Mouse (Mus musculus): ENCODE results near the gene Ier2. TPM values are rescaled to one million over a fixed set of nuclear protein-coding genes. Genes with fewer than 3 reads are reported as not detected.

The Ier2 gene
- 23.0 and 27.4 TPM in 2 replicates for polyA plus RNA-seq (2012; rRNA removed)

GRCm38 (mm10) chr8:84662581-84663065 is at the start of gene Ier2:
TSS of gene Ier2 (minus strand) at chr8:84662852.
- Histone ChIP-seq H3K27ac (ENCODE audit: insufficient read depth, low read length) (peak within 1 kb of the TSS; percentile 98), H3K4me1 (ENCODE audit: control insufficient read depth, insufficient read depth, insufficient read length) (peaks cover 6% of the 10 kb centered on the region; the same call in 1 of the 2 replicates)
- DNase-seq (ENCODE audit: low read depth in 1 of 2, low spot score in 2 of 2) = peak; percentile 87 to 91

DNA sequence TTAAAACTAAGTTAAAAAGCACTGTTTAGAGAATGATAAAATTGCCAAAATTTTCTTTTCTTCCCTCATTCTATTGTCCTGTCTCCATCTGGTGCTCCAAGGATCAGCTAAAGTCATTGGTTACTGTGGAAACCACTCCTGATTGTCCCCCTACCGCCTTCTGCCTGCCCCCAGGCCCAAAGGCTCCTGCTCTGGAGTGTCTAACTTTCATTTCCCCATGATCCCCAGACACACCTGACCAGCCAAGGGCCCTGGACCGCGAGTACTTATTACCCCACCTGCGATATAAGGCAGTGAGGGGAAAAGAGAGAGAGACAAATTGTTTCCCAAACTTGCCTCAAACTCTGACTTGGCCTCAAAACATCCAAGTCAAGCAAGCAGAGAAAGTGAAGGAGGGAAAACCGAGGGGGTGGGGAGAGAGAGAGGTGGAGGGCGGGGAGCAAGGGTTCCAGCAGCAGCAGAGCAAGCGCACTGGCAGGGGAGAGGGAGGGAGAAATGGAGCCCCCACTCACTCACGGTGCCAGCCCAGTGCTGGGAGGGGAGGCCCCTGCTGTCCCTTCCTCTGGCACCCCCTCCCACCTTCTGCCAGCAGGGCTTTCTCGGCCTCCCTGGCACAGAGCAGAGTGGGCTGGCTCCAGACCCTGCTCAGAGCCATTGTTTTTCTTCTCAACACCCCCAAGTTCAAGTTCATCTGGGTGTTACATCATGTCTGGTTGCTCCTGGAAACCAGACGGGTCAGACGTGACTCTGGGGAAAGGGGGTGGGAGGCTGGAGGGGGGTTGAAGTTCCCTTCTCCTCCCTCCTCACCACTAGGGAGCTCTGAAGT is 49.5 kb upstream of the Ier2 start:
- DNase-seq (ENCODE audit: low read depth in 1 of 2, low spot score in 2 of 2) = no peak
- Histone ChIP-seq H3K4me3 (ENCODE audit: extremely low read depth, insufficient read depth, insufficient read length) (no peak overlapping the region), H3K27ac (ENCODE audit: insufficient read depth, low read length) (no peak overlapping the region), H3K4me1 (ENCODE audit: control insufficient read depth, insufficient read depth, insufficient read length) (peaks cover 9% of the 10 kb centered on the region), H3K36me3 (ENCODE audit: control insufficient read depth, insufficient read depth, low read length) (no peaks in the 10 kb centered on the region), H3K27me3 (ENCODE audit: control insufficient read depth, insufficient read depth, low read length) (0 out of 2 replicates have a peak, but pooled peaks cover 1% of the 10 kb centered on the region)
- TF ChIP-seq POLR2A (IDR thresholded peaks at IDR 0.05; ENCODE audit: low read depth, low read length) (no peak), CTCF (IDR thresholded peaks at IDR 0.05; ENCODE audit: extremely low read depth, insufficient read depth, insufficient read length, insufficient replicate concordance) (no peak)
- 62% methylated on average over 11 of the region's 11 CpGs for WGBS

More at GRCm38 (mm10) chr8:84662581-84663065, at the start of gene Ier2:
- under 1% methylated on average over 27 of the region's 27 CpGs for WGBS
- H3K36me3 ChIP-seq (ENCODE audit: control insufficient read depth, insufficient read depth, low read length) = no peaks in the 10 kb centered on the region
- TF ChIP-seq CTCF (IDR thresholded peaks at IDR 0.05; ENCODE audit: extremely low read depth, insufficient read depth, insufficient read length, insufficient replicate concordance) (no peak), POLR2A (IDR thresholded peaks at IDR 0.05; ENCODE audit: low read depth, low read length) (peak; percentile 100)
- no peaks in the 10 kb centered on the region for H3K27me3 ChIP-seq (ENCODE audit: control insufficient read depth, insufficient read depth, low read length)
- peak within 1 kb of the TSS; percentile 88 for H3K4me3 ChIP-seq (ENCODE audit: extremely low read depth, insufficient read depth, insufficient read length)

DNA sequence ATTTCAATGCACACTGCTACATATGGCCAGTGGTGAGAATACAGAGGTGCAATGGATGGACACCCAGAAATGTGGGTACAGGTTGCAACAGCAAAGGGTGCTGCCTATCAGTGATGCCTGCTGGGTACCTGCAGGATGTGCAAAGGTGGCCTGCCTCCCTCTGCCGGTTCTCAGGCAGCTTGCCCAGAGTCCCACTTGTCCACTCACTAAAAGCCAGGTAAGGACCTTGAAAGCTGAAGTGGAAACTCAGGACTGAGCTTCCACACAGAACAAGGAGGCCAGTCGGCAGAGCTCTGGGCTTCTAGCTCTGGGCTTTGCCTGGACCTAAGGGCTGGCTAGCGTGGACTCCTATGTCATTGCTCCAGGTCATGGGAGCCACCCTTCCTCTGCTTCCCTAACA is 48.7 kb upstream of the Ier2 start:
- TF ChIP-seq CTCF (IDR thresholded peaks at IDR 0.05; ENCODE audit: extremely low read depth, insufficient read depth, insufficient read length, insufficient replicate concordance) = no peak
- no peak for DNase-seq (ENCODE audit: low read depth in 1 of 2, low spot score in 2 of 2)
- Histone ChIP-seq H3K4me3 (ENCODE audit: extremely low read depth, insufficient read depth, insufficient read length) (no peak overlapping the region), H3K36me3 (ENCODE audit: control insufficient read depth, insufficient read depth, low read length) (no peaks in the 10 kb centered on the region), H3K4me1 (ENCODE audit: control insufficient read depth, insufficient read depth, insufficient read length) (peaks cover 17% of the 10 kb centered on the region), H3K27me3 (ENCODE audit: control insufficient read depth, insufficient read depth, low read length) (peaks cover 3% of the 10 kb centered on the region; the same call in 1 of the 2 replicates), H3K27ac (ENCODE audit: insufficient read depth, low read length) (no peak overlapping the region)
- 88% methylated on average over 3 of the region's 3 CpGs for WGBS

- H3K4me1 ChIP-seq (ENCODE audit: control insufficient read depth, insufficient read depth, insufficient read length) = peaks cover 24% of the 10 kb centered on the region
- TF ChIP-seq POLR2A (IDR thresholded peaks at IDR 0.05; ENCODE audit: low read depth, low read length) (no peak), CTCF (IDR thresholded peaks at IDR 0.05; ENCODE audit: extremely low read depth, insufficient read depth, insufficient read length, insufficient replicate concordance) (no peak)
- WGBS = 97% methylated on average over 1 of the region's 1 CpGs
- H3K27ac ChIP-seq (ENCODE audit: insufficient read depth, low read length) = no peak overlapping the region
- H3K4me3 ChIP-seq (ENCODE audit: extremely low read depth, insufficient read depth, insufficient read length) = no peak overlapping the region
- peaks cover 3% of the 10 kb centered on the region; the same call in 1 of the 2 replicates for H3K27me3 ChIP-seq (ENCODE audit: control insufficient read depth, insufficient read depth, low read length)
- no peak for DNase-seq (ENCODE audit: low read depth in 1 of 2, low spot score in 2 of 2)
- no peaks in the 10 kb centered on the region for H3K36me3 ChIP-seq (ENCODE audit: control insufficient read depth, insufficient read depth, low read length)
These were observed 47.3 kb upstream of the Ier2 start for GRCm38 (mm10) chr8:84709931-84710330.

- Histone ChIP-seq H3K27me3 (ENCODE audit: control insufficient read depth, insufficient read depth, low read length) (peaks cover 3% of the 10 kb centered on the region; the same call in 1 of the 2 replicates), H3K27ac (ENCODE audit: insufficient read depth, low read length) (no peak overlapping the region), H3K4me3 (ENCODE audit: extremely low read depth, insufficient read depth, insufficient read length) (no peak overlapping the region), H3K4me1 (ENCODE audit: control insufficient read depth, insufficient read depth, insufficient read length) (peaks cover 28% of the 10 kb centered on the region), H3K36me3 (ENCODE audit: control insufficient read depth, insufficient read depth, low read length) (0 out of 2 replicates have a peak, but pooled peaks cover 2% of the 10 kb centered on the region)
- peak; percentile 71 to 79 for DNase-seq (ENCODE audit: low read depth in 1 of 2, low spot score in 2 of 2)
- TF ChIP-seq CTCF (IDR thresholded peaks at IDR 0.05; ENCODE audit: extremely low read depth, insufficient read depth, insufficient read length, insufficient replicate concordance) (peak; percentile 96; the same call in 1 of the 2 replicates), POLR2A (IDR thresholded peaks at IDR 0.05; ENCODE audit: low read depth, low read length) (no peak)
- whole genome bisulfite sequencing = 34% methylated on average over 12 of the region's 12 CpGs
These were observed 46.3 kb upstream of the Ier2 start for GRCm38 (mm10) chr8:84708774-84709475.

DNA sequence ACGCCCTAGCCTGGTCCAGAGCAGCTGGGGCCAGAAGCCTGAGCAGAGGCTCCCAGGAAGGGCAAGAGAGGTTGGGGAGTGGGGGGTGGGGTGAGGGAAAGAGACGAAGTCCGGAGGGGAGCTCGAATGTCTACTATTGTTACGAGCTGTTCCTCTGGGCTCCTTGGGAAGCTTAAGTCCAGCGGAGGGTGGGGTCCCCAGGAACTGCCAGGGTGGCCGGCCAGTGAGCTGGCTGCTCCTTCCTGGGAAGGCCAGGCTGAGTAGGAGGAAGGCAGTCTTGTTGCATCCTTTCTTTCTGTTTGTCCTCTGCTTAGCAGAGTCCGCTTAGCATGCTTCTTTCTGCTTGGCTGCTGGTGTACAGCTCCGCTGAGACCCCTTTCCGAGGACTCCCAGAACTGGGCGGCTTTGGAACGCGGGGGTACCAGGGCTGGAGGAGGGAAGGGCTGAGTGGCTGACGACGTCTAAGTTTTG is 45.5 kb upstream of the Ier2 start:
- peaks cover 3% of the 10 kb centered on the region; the same call in 1 of the 2 replicates for H3K27me3 ChIP-seq (ENCODE audit: control insufficient read depth, insufficient read depth, low read length)
- H3K36me3 ChIP-seq (ENCODE audit: control insufficient read depth, insufficient read depth, low read length) = 0 out of 2 replicates have a peak, but pooled peaks cover 2% of the 10 kb centered on the region
- peak in 1 of 2 experiments; percentile 26 for DNase-seq (ENCODE audit: low read depth in 1 of 2, low spot score in 2 of 2)
- peaks cover 33% of the 10 kb centered on the region for H3K4me1 ChIP-seq (ENCODE audit: control insufficient read depth, insufficient read depth, insufficient read length)
- WGBS = 46% methylated on average over 15 of the region's 15 CpGs
- TF ChIP-seq CTCF (IDR thresholded peaks at IDR 0.05; ENCODE audit: extremely low read depth, insufficient read depth, insufficient read length, insufficient replicate concordance) = no peak
- no peak for TF ChIP-seq POLR2A (IDR thresholded peaks at IDR 0.05; ENCODE audit: low read depth, low read length)
- 0 out of 2 replicates have a peak overlapping the region, but pooled peaks have one; percentile 49 for H3K4me3 ChIP-seq (ENCODE audit: extremely low read depth, insufficient read depth, insufficient read length)
- 0 out of 2 replicates have a peak overlapping the region, but pooled peaks have one; percentile 58 for H3K27ac ChIP-seq (ENCODE audit: insufficient read depth, low read length)

Data from spleen, adult 2 months (tissue).